Mouse (Mus musculus) E14TG2a.4 (cell line): Measurements from ENCODE around the gene Tmem234.

Source experiments
- H3K27me3 ChIP-seq: 2 replicates; pipeline ENCODE4 v1.6.1; 2014; ENCODE audit warnings: low read length, control low read depth; ENCODE audit not compliant: insufficient read depth
- H3K36me3 ChIP-seq: 2 replicates; pipeline ENCODE4 v1.6.1; 2014; ENCODE audit warnings: low read length, control low read depth; ENCODE audit not compliant: insufficient read depth
- H3K4me1 ChIP-seq: replicated peaks from 2 replicates; pipeline ENCODE4 v1.6.1; 2014; ENCODE audit warnings: low read depth, low read length, control low read depth
- H3K4me3 ChIP-seq: replicated peaks from 2 replicates; pipeline ENCODE4 v1.5.1; 2014; ENCODE audit warnings: mild to moderate bottlenecking, low read length
- H3K9me3 ChIP-seq: 2 replicates; pipeline ENCODE4 v1.6.1; 2014; ENCODE audit warnings: low read length, control low read depth
- CTCF ChIP-seq: conservative IDR thresholded peaks from 2 replicates; pipeline ENCODE4 v1.5.1; 2014; ENCODE audit warnings: low read length
- NANOG ChIP-seq: IDR thresholded peaks from 2 replicates; pipeline ENCODE4 v1.6.1; 2014; ENCODE audit warnings: borderline replicate concordance, low read length, mixed read lengths
- POU5F1 ChIP-seq: IDR thresholded peaks from 2 replicates; pipeline ENCODE4 v1.6.1; 2014; ENCODE audit warnings: low read length, borderline replicate concordance

Gene Tmem234

DNA sequence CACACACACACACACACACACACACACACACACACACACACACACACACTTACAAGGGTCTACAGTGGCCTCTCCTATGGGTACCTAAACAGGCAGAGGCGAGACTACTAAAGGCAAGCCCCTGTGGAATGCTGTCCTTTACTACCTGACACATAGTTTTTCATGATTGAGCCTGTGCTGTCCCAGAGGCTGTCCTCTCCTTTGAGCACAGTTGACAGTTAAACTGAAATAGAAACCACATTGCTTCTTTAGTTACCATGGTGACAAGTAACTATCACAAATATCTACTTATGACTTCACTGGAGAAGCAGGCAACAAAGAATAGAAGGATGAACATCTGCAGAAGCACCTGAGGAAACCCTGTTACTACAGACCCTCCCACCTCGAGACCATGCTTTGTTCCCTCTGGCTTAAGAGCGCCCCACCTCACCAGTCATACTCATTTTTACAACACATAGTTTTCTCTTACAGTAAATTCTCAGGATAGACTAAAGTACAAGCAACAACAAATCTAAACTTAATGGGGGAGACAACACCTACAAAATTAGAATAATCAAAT lies 61.9 kb downstream of the Tmem234 start:
- Histone ChIP-seq H3K9me3 (no peaks in the 10 kb centered on the region), H3K36me3 (peaks cover 54% of the 10 kb centered on the region), H3K4me1 (peaks cover 3% of the 10 kb centered on the region; the same call in 1 of the 2 replicates), H3K4me3 (no peak overlapping the region), H3K27me3 (no peaks in the 10 kb centered on the region)
- TF ChIP-seq NANOG (no peak), CTCF (no peak), POU5F1 (no peak)

DNA sequence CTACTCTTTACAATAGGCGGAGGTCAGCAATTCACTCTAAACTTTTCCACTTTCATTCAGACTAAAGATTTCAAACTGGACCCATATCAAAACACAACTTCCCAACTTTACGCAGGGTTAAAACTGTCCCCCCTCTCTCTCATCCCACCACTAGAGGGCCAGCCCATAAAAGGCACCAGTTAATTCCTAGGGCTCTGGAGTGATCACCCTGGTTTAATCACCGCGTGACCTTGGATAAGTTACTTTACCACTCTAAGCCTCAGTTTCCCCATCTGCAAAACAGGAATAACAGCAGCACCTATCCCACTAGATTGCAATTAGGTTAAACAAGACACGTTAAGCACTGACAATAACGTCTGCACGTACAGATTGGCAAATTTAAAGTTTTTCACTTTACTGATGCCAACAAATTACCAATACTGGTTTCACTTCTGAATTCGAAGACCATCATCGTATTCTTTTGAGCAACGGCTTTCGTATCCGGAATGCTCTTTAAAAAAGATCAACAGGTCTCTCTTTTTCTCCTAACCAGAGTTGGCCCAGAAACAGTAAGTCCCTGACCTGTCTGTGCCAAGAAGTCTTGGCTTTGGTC lies 71.1 kb downstream of the Tmem234 start:
- Histone ChIP-seq H3K27me3 (no peaks in the 10 kb centered on the region), H3K36me3 (peaks cover 6% of the 10 kb centered on the region), H3K4me1 (peaks cover 28% of the 10 kb centered on the region), H3K9me3 (no peaks in the 10 kb centered on the region), H3K4me3 (peak overlapping the region; percentile 99)
- TF ChIP-seq CTCF: peak; percentile 92
- TF ChIP-seq NANOG: no peak

DNA sequence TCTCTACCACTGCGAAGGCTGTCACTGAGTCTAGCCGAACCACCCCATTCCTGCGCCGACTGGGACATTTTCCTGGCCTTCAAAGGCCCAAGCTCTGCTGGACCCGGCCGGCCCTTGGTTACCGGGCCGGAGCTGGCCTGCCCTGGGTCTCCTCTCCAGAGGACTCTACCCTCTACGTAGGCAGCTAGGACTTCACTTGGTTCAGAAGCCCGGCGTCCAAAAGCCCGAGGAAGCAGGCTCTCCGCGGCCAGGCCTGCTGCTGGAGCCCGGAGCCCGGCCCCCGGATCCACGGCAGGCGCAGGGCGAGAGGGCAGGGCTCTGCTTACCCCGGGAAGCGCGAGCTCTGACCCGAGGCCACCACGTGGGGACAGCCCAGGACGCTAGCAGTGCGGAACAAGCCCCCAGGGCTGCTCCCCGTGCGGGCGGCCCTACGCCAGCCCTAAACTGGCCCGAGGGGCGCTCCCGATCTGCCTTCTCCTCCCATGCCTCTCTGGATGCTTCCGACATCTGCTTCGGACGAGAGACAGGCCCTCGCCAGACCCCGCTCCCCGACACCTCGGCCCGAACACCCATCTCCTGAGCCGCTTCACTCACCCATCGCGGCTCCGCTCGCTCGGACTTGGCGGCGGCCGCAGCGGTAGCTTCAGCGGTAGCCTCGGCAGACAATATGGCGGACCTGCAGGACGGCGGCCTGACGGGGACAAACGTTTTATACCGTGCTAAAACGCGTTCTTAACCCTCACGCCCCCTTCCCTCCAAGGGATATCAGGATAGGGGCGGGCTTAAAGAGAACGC lies 71.8 kb downstream of the Tmem234 start, which contains the start of gene Kpna6:
Kpna6 (minus strand) TSS at position 685 of the 795 bp plus-strand sequence.
- Histone ChIP-seq H3K4me1 (peaks cover 28% of the 10 kb centered on the region), H3K4me3 (peak within 1 kb of the TSS; percentile 99), H3K9me3 (no peaks in the 10 kb centered on the region), H3K27me3 (no peaks in the 10 kb centered on the region), H3K36me3 (peaks cover 7% of the 10 kb centered on the region)
- TF ChIP-seq POU5F1 (no peak), NANOG (no peak), CTCF (no peak)

DNA sequence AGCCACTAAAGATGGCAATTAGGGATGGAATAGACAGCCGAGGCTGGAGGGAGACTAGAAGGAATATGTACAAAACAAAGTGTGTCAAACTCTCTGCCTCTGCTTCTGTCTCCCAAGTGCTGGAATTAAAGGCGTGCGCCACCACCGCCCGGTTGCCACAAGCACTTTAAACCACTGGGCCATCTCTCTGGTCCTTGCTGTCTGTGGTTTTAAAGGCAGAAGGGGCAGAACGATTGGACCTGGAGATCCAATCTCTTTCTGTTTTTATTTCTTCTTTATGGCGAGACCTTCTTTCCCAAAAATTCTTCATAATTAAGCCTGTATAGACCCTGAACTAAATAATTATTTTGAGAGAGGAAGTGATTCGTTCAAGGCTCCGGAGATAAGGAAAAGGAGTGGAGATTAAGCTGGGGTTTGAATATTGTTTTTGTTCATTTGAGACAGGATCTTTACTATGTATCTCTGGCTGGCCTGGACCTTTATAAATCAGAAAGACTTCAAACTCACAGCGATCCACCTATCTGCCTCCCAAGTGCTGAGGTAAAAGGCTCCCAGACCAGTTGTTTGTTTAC lies 72.5 kb downstream of the Tmem234 start:
- no peaks in the 10 kb centered on the region for H3K27me3 ChIP-seq
- H3K4me3 ChIP-seq: peak overlapping the region; percentile 99
- no peaks in the 10 kb centered on the region for H3K9me3 ChIP-seq
- H3K4me1 ChIP-seq: peaks cover 28% of the 10 kb centered on the region
- TF ChIP-seq NANOG (no peak), CTCF (no peak), POU5F1 (no peak)
- peaks cover 10% of the 10 kb centered on the region for H3K36me3 ChIP-seq
